ENCODE assay signal across 29 mouse cellular contexts in the genomic region with DNA sequence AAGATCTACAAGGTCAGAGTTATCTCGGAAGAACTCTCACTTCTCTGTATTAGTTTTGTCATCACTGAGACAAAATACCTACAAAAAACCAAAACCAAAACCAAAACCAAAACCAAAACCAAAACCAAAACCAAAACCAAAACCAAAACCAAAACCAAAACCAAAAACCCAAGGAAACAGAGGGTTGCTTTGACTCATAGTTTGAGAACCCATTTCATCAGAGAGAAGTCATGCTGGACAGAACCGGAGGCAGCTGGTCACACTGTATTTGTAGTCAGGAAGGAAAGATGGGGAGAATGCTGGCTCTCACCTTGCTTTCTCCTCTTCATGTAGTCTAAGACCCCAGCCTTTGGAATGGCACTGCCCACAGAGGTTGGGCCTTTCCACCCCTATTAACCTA. TPM values are rescaled to one million over a fixed set of nuclear protein-coding genes. Genes with fewer than 3 reads are reported as not detected.
A peak's percentile ranks its signal among the peaks of the same experiment; 100 is the strongest.
DNase-seq lines count a peak whose midpoint lies in the region; ATAC-seq and TF ChIP-seq lines count a peak whose summit lies in the region.
"Had no signal": no experiment of that assay in that cellular context is flagged by ENCODE, and none has a peak within 500 bp of the region (broad histone marks: within the 10 kb centered on the region; RNA-seq: fewer than 3 reads in every experiment).

No protein-coding gene starts in this region.

- peaks cover 0 to 9% of the 10 kb centered on the region in 2 experiments; a peak in 2 of 4 replicates for H3K4me1 ChIP-seq in CH12.LX (ENCODE audit: control insufficient read depth in 1 of 2, insufficient read depth in 2 of 2)
- H3K4me1 ChIP-seq in kidney, embryonic 14.5 days (ENCODE audit: control insufficient read depth, insufficient read depth, low read length), result no peaks in the 10 kb centered on the region
- no peaks in the 10 kb centered on the region for H3K4me1 ChIP-seq in forebrain, embryonic 13.5 days
- H3K4me1 ChIP-seq: embryonic facial prominence, embryonic 10.5 days; embryonic facial prominence, embryonic 13.5 days; forebrain, embryonic 12.5 days; heart, embryonic 15.5 days; intestine, embryonic 15.5 days had no signal

- no peak for ATAC-seq in kidney, embryonic 14.5 days (ENCODE audit: low FRiP score, low TSS enrichment)
- no peak for ATAC-seq in forebrain, embryonic 13.5 days
- ATAC-seq: activated CD4-positive, CD25-positive, alpha-beta regulatory T cell, adult 4 months; forebrain, embryonic 16.5 days; hindbrain, postnatal 0 days; intestine, embryonic 15.5 days had no signal

- no peak overlapping the region for H3K9ac ChIP-seq in CH12.LX (ENCODE audit: insufficient read depth, low read depth)
- no peak overlapping the region for H3K9ac ChIP-seq in kidney, embryonic 14.5 days (ENCODE audit: low read depth, low read length)
- no peak overlapping the region for H3K9ac ChIP-seq in forebrain, embryonic 13.5 days
- H3K9ac ChIP-seq: embryonic facial prominence, embryonic 13.5 days; forebrain, embryonic 12.5 days; heart, embryonic 15.5 days; hindbrain, embryonic 14.5 days; intestine, embryonic 15.5 days had no signal

- 96% methylated on average over 2 of the region's 2 CpGs for WGBS in kidney, embryonic 14.5 days
- 96% methylated on average over 2 of the region's 2 CpGs for WGBS in forebrain, embryonic 13.5 days

- no peak overlapping the region for H3K4me3 ChIP-seq in CH12.LX (replicated peaks in 1 of 3; ENCODE audit: low read depth in 2 of 3, low read length in 2 of 3, poor library complexity in 1 of 3)
- H3K4me3 ChIP-seq in kidney, embryonic 14.5 days (ENCODE audit: low read length), result no peak overlapping the region
- H3K4me3 ChIP-seq in forebrain, embryonic 13.5 days, result no peak overlapping the region
- H3K4me3 ChIP-seq: embryonic facial prominence, embryonic 10.5 days; embryonic facial prominence, embryonic 13.5 days; erythroblast, embryonic 14.5 days; forebrain, embryonic 12.5 days; heart, embryonic 15.5 days; intestine, embryonic 15.5 days had no signal

- H3K27ac ChIP-seq in CH12.LX (ENCODE audit: insufficient read depth, low read depth), result no peak overlapping the region
- H3K27ac ChIP-seq in kidney, embryonic 14.5 days (ENCODE audit: low read depth, low read length), result no peak overlapping the region
- no peak overlapping the region for H3K27ac ChIP-seq in forebrain, embryonic 13.5 days
- H3K27ac ChIP-seq: embryonic facial prominence, embryonic 10.5 days; embryonic facial prominence, embryonic 13.5 days; forebrain, embryonic 12.5 days; heart, embryonic 15.5 days; hindbrain, embryonic 14.5 days; hindbrain, postnatal 0 days; intestine, embryonic 15.5 days had no signal

- peak; percentile 2 to 10 for DNase-seq in B cell, adult 2 months
- DNase-seq in CH12.LX (ENCODE audit: extremely low read depth), result peak; percentile 11
- DNase-seq in naive thymus-derived CD4-positive, alpha-beta T cell, adult 2 months (ENCODE audit: low read depth), result peak; percentile 16
- no peak for DNase-seq in natural killer cell, adult 2 months (ENCODE audit: low spot score in 2 of 2)
- DNase-seq: adrenal gland, adult 8-10 months; adrenal gland, postnatal 25 days; cerebellum, adult 11-12 months; cerebellum, adult 8-10 months; cerebellum, postnatal 10 days; cerebellum, postnatal 36 days; embryo, embryonic 11 days; gastrocnemius, postnatal 10 days; heart, adult 11 months; heart, postnatal 10 days; heart, postnatal 4 days; kidney, adult 11 months had no signal

- no peak for TF ChIP-seq CTCF in CH12.LX (conservative IDR thresholded peaks at IDR 0.05 in 1 of 2, IDR thresholded peaks at IDR 0.05 in 1 of 2; ENCODE audit: low read depth in 2 of 2, low read length in 2 of 2)

- TF ChIP-seq RAD21 in CH12.LX (IDR thresholded peaks at IDR 0.05; ENCODE audit: low read depth, low read length), result no peak

- TF ChIP-seq EP300 in CH12.LX (IDR thresholded peaks at IDR 0.05; ENCODE audit: low read length), result no peak; the same call in 1 of the 2 replicates

- no peaks in the 10 kb centered on the region for H3K27me3 ChIP-seq in CH12.LX (replicated peaks)
- H3K27me3 ChIP-seq in kidney, embryonic 14.5 days (ENCODE audit: control insufficient read depth, insufficient read depth, low read length), result no peaks in the 10 kb centered on the region
- no peaks in the 10 kb centered on the region for H3K27me3 ChIP-seq in forebrain, embryonic 13.5 days
- H3K27me3 ChIP-seq: embryonic facial prominence, embryonic 13.5 days; forebrain, embryonic 12.5 days; heart, embryonic 15.5 days; intestine, embryonic 15.5 days had no signal

- H3K36me3 ChIP-seq in CH12.LX (replicated peaks in 1 of 2; ENCODE audit: control insufficient read depth in 1 of 2, insufficient read depth in 1 of 2, low read length in 1 of 2), result no peaks in the 10 kb centered on the region
- no peaks in the 10 kb centered on the region for H3K36me3 ChIP-seq in kidney, embryonic 14.5 days (ENCODE audit: control insufficient read depth, insufficient read depth, low read length)
- H3K36me3 ChIP-seq in forebrain, embryonic 13.5 days (ENCODE audit: poor library complexity, severe bottlenecking), result no peaks in the 10 kb centered on the region
- H3K36me3 ChIP-seq: embryonic facial prominence, embryonic 10.5 days; embryonic facial prominence, embryonic 13.5 days; forebrain, embryonic 12.5 days; heart, embryonic 15.5 days; intestine, embryonic 15.5 days had no signal

- no peaks in the 10 kb centered on the region for H3K79me2 ChIP-seq in CH12.LX (replicated peaks; ENCODE audit: control insufficient read depth, extremely low read depth, insufficient read depth, poor library complexity, severe bottlenecking)

- no peak overlapping the region for H3K4me2 ChIP-seq in CH12.LX (ENCODE audit: insufficient read depth, low read depth, poor library complexity, severe bottlenecking)
- H3K4me2 ChIP-seq in kidney, embryonic 14.5 days (replicated peaks; ENCODE audit: low read depth, low read length), result no peak overlapping the region
- H3K4me2 ChIP-seq in forebrain, embryonic 13.5 days, result no peak overlapping the region
- H3K4me2 ChIP-seq: embryonic facial prominence, embryonic 13.5 days; forebrain, embryonic 12.5 days; heart, embryonic 11.5 days; heart, embryonic 15.5 days; hindbrain, embryonic 14.5 days; intestine, embryonic 15.5 days had no signal

- in situ Hi-C loops in CH12.LX (cut with MboI; ENCODE audit: low pct_ligation_motif_present, low pct_unique_long_range_greater_than_20kb, low sequenced_read_pairs), result no loop called here

- dilution Hi-C loops in CH12.LX (cut with MboI; ENCODE audit: extremely low pct_ligation_motif_present, extremely low pct_unique_long_range_greater_than_20kb, low sequenced_read_pairs), result no loop called here

- H3K9me3 ChIP-seq in CH12.LX (replicated peaks; ENCODE audit: low read length), result no peaks in the 10 kb centered on the region
- H3K9me3 ChIP-seq in kidney, embryonic 14.5 days (ENCODE audit: control insufficient read depth, low read length), result no peaks in the 10 kb centered on the region
- H3K9me3 ChIP-seq in forebrain, embryonic 13.5 days (replicated peaks), result no peaks in the 10 kb centered on the region
- H3K9me3 ChIP-seq: embryonic facial prominence, embryonic 10.5 days; embryonic facial prominence, embryonic 13.5 days; forebrain, embryonic 12.5 days; heart, embryonic 15.5 days; intestine, embryonic 15.5 days had no signal

- no peak for TF ChIP-seq POLR2A in CH12.LX (IDR thresholded peaks at IDR 0.05; ENCODE audit: low read depth, low read length)

TF ChIP-seq in CH12.LX, 34 proteins besides CTCF, POLR2A, EP300 and RAD21:
- TF ChIP-seq IRF4 (IDR thresholded peaks at IDR 0.05; ENCODE audit: low read depth, low read length), result peak; percentile 55; the same call in 1 of the 2 replicates
- TF ChIP-seq MAFK (IDR thresholded peaks at IDR 0.05; ENCODE audit: insufficient replicate concordance, low read length), result no peak
- TF ChIP-seq ETS1 (conservative IDR thresholded peaks at IDR 0.05; ENCODE audit: low read depth, low read length), result peak; percentile 95

RNA-seq across cellular contexts. Expression of a gene that starts 57.3 kb away (rescaled TPM):
- total RNA-seq in CH12.LX (2012; rRNA removed) (not detected in 2 replicates), CH12.LX (2014; rRNA removed) (not detected in 2 replicates)
- not detected in 2 replicates for polyA plus RNA-seq in CH12.LX (2012; ENCODE audit: insufficient read length, low read depth)
- 0.29 and 0.34 TPM in 2 replicates for polyA plus RNA-seq in kidney, embryonic 14.5 days (2014; fragmentation: Nextera tagmentation; extraction: Ambion mirVana)
- polyA plus RNA-seq in forebrain, embryonic 13.5 days (2015; fragmentation: Nextera tagmentation; extraction: Ambion mirVana), result 43.6 and 51.0 TPM in 2 replicates
- polyA plus RNA-seq: activated CD4-positive, CD25-positive, alpha-beta regulatory T cell, adult 4 months; erythroblast, embryonic 14.5 days had no signal

Comparison
In these comparisons a context has a peak if more than half of its experiments do, and no peak if none do; other contexts are left out.
1. DNase-seq: peak in B cell, adult 2 months (2 of 2), CH12.LX (single experiment) and naive thymus-derived CD4-positive, alpha-beta T cell, adult 2 months (single experiment); none in natural killer cell, adult 2 months (0 of 2).
2. RNA of a gene that starts 57.3 kb away (polyA plus RNA-seq): 43.6 to 51.0 TPM in forebrain, embryonic 13.5 days; 0.29 to 0.34 TPM in kidney, embryonic 14.5 days and not detected in CH12.LX; every median in the first group is over 10 times any median in the second.